Mouse (Mus musculus) CD4-positive helper T cell, adult 2 months (primary cell): ENCODE results near the gene Fbxo27.

Source experiments
- DNase-seq: peaks from one replicate; pipeline ENCODE4 v3.0.0-alpha.2; 2012; ENCODE audit warnings: low read depth, missing footprints, low spot score

Gene Fbxo27

GRCm38 (mm10) chr7:28702601-28703143, 10.0 kb downstream of the Fbxo27 start:
- peak; percentile 46 for DNase-seq

GRCm38 (mm10) chr7:28709454-28709853, 16.8 kb downstream of the Fbxo27 start:
- no peak for DNase-seq

- DNase-seq, result no peak
Measured at GRCm38 (mm10) chr7:28710962-28711361, 18.3 kb downstream of the Fbxo27 start.

GRCm38 (mm10) chr7:28714667-28715066, 22.0 kb downstream of the Fbxo27 start:
- no peak for DNase-seq

- DNase-seq, result no peak
Measured at GRCm38 (mm10) chr7:28715598-28715997, 22.9 kb downstream of the Fbxo27 start.

- DNase-seq, result peak; percentile 68
Measured at GRCm38 (mm10) chr7:28716590-28717281, 24.1 kb downstream of the Fbxo27 start, which contains the start of gene Fbxo17. Gene Fbxo17 (plus strand): TSS chr7:28716804.

- DNase-seq, result no peak
Measured at GRCm38 (mm10) chr7:28717726-28718125, 25.1 kb downstream of the Fbxo27 start.

GRCm38 (mm10) chr7:28719159-28719558, 26.5 kb downstream of the Fbxo27 start:
- DNase-seq, result no peak

GRCm38 (mm10) chr7:28719650-28720049, 27.0 kb downstream of the Fbxo27 start:
- no peak for DNase-seq

- no peak for DNase-seq
Measured at GRCm38 (mm10) chr7:28720753-28721537, 28.3 kb downstream of the Fbxo27 start.

GRCm38 (mm10) chr7:28722079-28722478, 29.4 kb downstream of the Fbxo27 start:
- no peak for DNase-seq

- no peak for DNase-seq
Measured at GRCm38 (mm10) chr7:28724613-28725012, 32.0 kb downstream of the Fbxo27 start.

- peak; percentile 81 for DNase-seq
Measured at GRCm38 (mm10) chr7:28726600-28726999, 34.0 kb downstream of the Fbxo27 start.

- DNase-seq, result no peak
Measured at GRCm38 (mm10) chr7:28727649-28728340, 35.1 kb downstream of the Fbxo27 start.

- peak; percentile 84 for DNase-seq
Measured at GRCm38 (mm10) chr7:28732341-28733142, 39.9 kb downstream of the Fbxo27 start.

GRCm38 (mm10) chr7:28733211-28733610, 40.6 kb downstream of the Fbxo27 start:
- no peak for DNase-seq

GRCm38 (mm10) chr7:28735701-28736100, 43.1 kb downstream of the Fbxo27 start:
- no peak for DNase-seq

- DNase-seq, result no peak
Measured at GRCm38 (mm10) chr7:28739829-28740228, 47.2 kb downstream of the Fbxo27 start.

- DNase-seq, result peak; percentile 35
Measured at GRCm38 (mm10) chr7:28740949-28741348, 48.3 kb downstream of the Fbxo27 start.

- no peak for DNase-seq
Measured at GRCm38 (mm10) chr7:28741368-28741708, 48.7 kb downstream of the Fbxo27 start.
